Mouse (Mus musculus) MEL (cell line): ENCODE data around the gene Casp14. TPM values are rescaled to one million over a fixed set of nuclear protein-coding genes. Genes with fewer than 3 reads are reported as not detected.

ENCODE experiments used
- DNase-seq: peaks from one replicate; pipeline ENCODE4 v3.0.0; 2011; ENCODE audit warnings: low read depth, low spot score
- H3K27ac ChIP-seq: 2 replicates; pipeline ENCODE4 v1.5.1; 2012; ENCODE audit warnings: low read depth, mild to moderate bottlenecking, control low read depth, low read length, moderate library complexity; ENCODE audit not compliant: control insufficient read depth
- H3K27me3 ChIP-seq, 2 experiments: fragments of 150-350 bp in 1 of 2; sonication (generic) in 1 of 2; 2 replicates each; pipeline ENCODE4 v1.6.1; 2012; ENCODE audit warnings: low read length in 2 of 2, mild to moderate bottlenecking in 2 of 2, improper control_type of control experiment in 1 of 2, moderate library complexity in 1 of 2; ENCODE audit not compliant: insufficient read depth in 2 of 2, control insufficient read depth in 1 of 2
- H3K36me3 ChIP-seq, 2 experiments: 2 replicates each; pipeline ENCODE4 v1.6.1; 2012 to 2014; ENCODE audit warnings: low read length in 2 of 2, improper control_type of control experiment in 1 of 2, inconsistent platforms in 1 of 2, mild to moderate bottlenecking in 1 of 2; ENCODE audit not compliant: insufficient read depth in 2 of 2, control insufficient read depth in 1 of 2
- H3K4me1 ChIP-seq, 2 experiments: fragments of 150-350 bp in 1 of 2; sonication (generic) in 1 of 2; 2 replicates each; pipeline ENCODE4 v1.6.1; 2012; ENCODE audit warnings: low read length in 2 of 2, improper control_type of control experiment in 1 of 2, mild to moderate bottlenecking in 1 of 2; ENCODE audit not compliant: insufficient read depth in 2 of 2, control insufficient read depth in 1 of 2
- H3K4me3 ChIP-seq, 2 experiments: fragments of 150-350 bp in 1 of 2; sonication (generic) in 1 of 2; 2 replicates each; pipeline ENCODE4 v1.5.1; 2012; ENCODE audit warnings: low read depth in 2 of 2, low read length in 2 of 2, mild to moderate bottlenecking in 2 of 2, moderate library complexity in 2 of 2, control low read depth in 1 of 2, improper control_type of control experiment in 1 of 2; ENCODE audit not compliant: control insufficient read depth in 1 of 2, insufficient read depth in 1 of 2
- H3K79me2 ChIP-seq: 2 replicates; pipeline ENCODE4 v1.6.1; 2012; ENCODE audit warnings: mild to moderate bottlenecking, low read length, moderate library complexity; ENCODE audit not compliant: control insufficient read depth, poor library complexity, insufficient read depth
- H3K9ac ChIP-seq: 2 replicates; pipeline ENCODE4 v1.6.1; 2012; ENCODE audit warnings: low read depth, mild to moderate bottlenecking, control low read depth, low read length, moderate library complexity; ENCODE audit not compliant: control insufficient read depth, poor library complexity, severe bottlenecking
- H3K9me3 ChIP-seq: fragments of 150-350 bp; sonication (generic); replicated peaks from 2 replicates; pipeline ENCODE4 v1.6.1; 2012; ENCODE audit warnings: mild to moderate bottlenecking, low read length, improper control_type of control experiment, moderate library complexity; ENCODE audit not compliant: insufficient read depth
- BHLHE40 ChIP-seq: IDR thresholded peaks from 2 replicates; pipeline ENCODE4 v1.6.1; 2012; ENCODE audit warnings: low read depth, mild to moderate bottlenecking, inconsistent platforms, low read length, improper control_type of control experiment, borderline replicate concordance
- CHD1 ChIP-seq: IDR thresholded peaks from 2 replicates; pipeline ENCODE4 v1.6.1; 2012; ENCODE audit warnings: low read depth, mild to moderate bottlenecking, inconsistent platforms, low read length, improper control_type of control experiment
- CTCF ChIP-seq, 3 experiments: IDR thresholded peaks in 2 of 3; conservative IDR thresholded peaks in 1 of 3; 2 replicates each; pipeline ENCODE4 v1.5.1; 2011 to 2012; ENCODE audit warnings: low read length in 3 of 3, low read depth in 2 of 3, mild to moderate bottlenecking in 2 of 3, improper control_type of control experiment in 1 of 3, inconsistent platforms in 1 of 3, mixed read lengths in 1 of 3, moderate library complexity in 1 of 3; ENCODE audit not compliant: control insufficient read depth in 1 of 3, insufficient read depth in 1 of 3, poor library complexity in 1 of 3, severe bottlenecking in 1 of 3
- ELF1 ChIP-seq: IDR thresholded peaks from 2 replicates; pipeline ENCODE4 v1.6.1; 2014; ENCODE audit warnings: low read depth, mild to moderate bottlenecking, inconsistent platforms, low read length, improper control_type of control experiment, moderate library complexity
- ETS1 ChIP-seq: IDR thresholded peaks from 2 replicates; pipeline ENCODE4 v1.6.1; 2012; ENCODE audit warnings: low read depth, mild to moderate bottlenecking, inconsistent platforms, low read length, improper control_type of control experiment, moderate library complexity
- JUND ChIP-seq: IDR thresholded peaks from 2 replicates; pipeline ENCODE4 v1.6.1; 2011; ENCODE audit warnings: low read depth, mild to moderate bottlenecking, improper control_type of control experiment, low read length
- MAFK ChIP-seq: IDR thresholded peaks from 2 replicates; pipeline ENCODE4 v1.6.1; 2011; ENCODE audit warnings: low read depth, mild to moderate bottlenecking, low read length, improper control_type of control experiment, borderline replicate concordance
- MAX ChIP-seq: IDR thresholded peaks from 2 replicates; pipeline ENCODE4 v1.6.1; 2011; ENCODE audit warnings: low read length, improper control_type of control experiment
- MAZ ChIP-seq: IDR thresholded peaks from 2 replicates; pipeline ENCODE4 v1.6.1; 2012; ENCODE audit warnings: low read depth, mild to moderate bottlenecking, inconsistent platforms, low read length, improper control_type of control experiment
- MEF2A ChIP-seq: IDR thresholded peaks from 2 replicates; pipeline ENCODE4 v1.6.1; 2014; ENCODE audit warnings: low read depth, mild to moderate bottlenecking, inconsistent platforms, low read length, improper control_type of control experiment; ENCODE audit not compliant: poor library complexity, insufficient replicate concordance, severe bottlenecking; ENCODE audit errors: extremely low read depth
- MYB ChIP-seq: IDR thresholded peaks from 2 replicates; pipeline ENCODE4 v1.6.1; 2011; ENCODE audit warnings: mild to moderate bottlenecking, low read depth, low read length, improper control_type of control experiment
- MYC ChIP-seq: IDR thresholded peaks from 2 replicates; pipeline ENCODE4 v1.6.1; 2011; ENCODE audit warnings: low read depth, mild to moderate bottlenecking, low read length, improper control_type of control experiment, moderate library complexity
- NELFE ChIP-seq: IDR thresholded peaks from 2 replicates; pipeline ENCODE4 v1.6.1; 2011; ENCODE audit warnings: low read depth, low read length, improper control_type of control experiment
- POLR2A ChIP-seq, 2 experiments: IDR thresholded peaks; 2 replicates each; pipeline ENCODE4 v1.6.1; 2011 to 2012; ENCODE audit warnings: low read length in 2 of 2, mild to moderate bottlenecking in 2 of 2, control low read depth in 1 of 2, improper control_type of control experiment in 1 of 2, low read depth in 1 of 2, moderate library complexity in 1 of 2; ENCODE audit not compliant: control insufficient read depth in 1 of 2, insufficient read depth in 1 of 2, poor library complexity in 1 of 2
- POLR2AphosphoS2 ChIP-seq: IDR thresholded peaks from 2 replicates; pipeline ENCODE4 v1.6.1; 2011; ENCODE audit warnings: low read length, improper control_type of control experiment
- POLR2AphosphoS5 ChIP-seq: IDR thresholded peaks from 2 replicates; pipeline ENCODE4 v1.6.1; 2012; ENCODE audit warnings: low read depth, borderline replicate concordance, mild to moderate bottlenecking, inconsistent platforms, low read length, moderate library complexity, mixed read lengths
- SIN3A ChIP-seq: IDR thresholded peaks from 2 replicates; pipeline ENCODE4 v1.6.1; 2012; ENCODE audit warnings: low read length, improper control_type of control experiment, inconsistent platforms
- TAL1 ChIP-seq: IDR thresholded peaks from 2 replicates; pipeline ENCODE4 v1.6.1; 2012; ENCODE audit warnings: mild to moderate bottlenecking, inconsistent platforms, low read length, moderate library complexity, mixed read lengths
- UBTF ChIP-seq: IDR thresholded peaks from 2 replicates; pipeline ENCODE4 v1.6.1; 2012; ENCODE audit warnings: low read depth, mild to moderate bottlenecking, inconsistent platforms, low read length, improper control_type of control experiment, moderate library complexity, borderline replicate concordance; ENCODE audit not compliant: insufficient read depth
- ZKSCAN1 ChIP-seq: IDR thresholded peaks from 2 replicates; pipeline ENCODE4 v1.6.1; 2012; ENCODE audit warnings: low read depth, mild to moderate bottlenecking, inconsistent platforms, low read length, improper control_type of control experiment, moderate library complexity
- ZMIZ1 ChIP-seq: IDR thresholded peaks from 2 replicates; pipeline ENCODE4 v1.6.1; 2012; ENCODE audit warnings: low read depth, mild to moderate bottlenecking, inconsistent platforms, low read length, improper control_type of control experiment, moderate library complexity
- ZNF384 ChIP-seq: IDR thresholded peaks from 2 replicates; pipeline ENCODE4 v1.6.1; 2012; ENCODE audit warnings: low read depth, mild to moderate bottlenecking, inconsistent platforms, low read length, improper control_type of control experiment
- polyA plus RNA-seq, 2 experiments: library from polyadenylated mRNA; stranded (reverse) in 1 of 2; unstranded in 1 of 2; fragments of >175 nt in 1 of 2; fragments of >200 nt in 1 of 2; gene quantifications; 2 replicates each; pipeline versions ENCODE4 v1.2.1 to v1.2.4; 2012; ENCODE audit warnings: low replicate concordance in 2 of 2, low read depth in 1 of 2; ENCODE audit not compliant: insufficient read length in 2 of 2, insufficient read depth in 1 of 2, missing spikeins in 1 of 2
- total RNA-seq: library from RNA; depleted of rRNA; stranded (reverse); fragments of 300-350 nt; gene quantifications from 2 replicates; pipeline ENCODE4 v1.2.3, GENCODE M21; 2012

The Casp14 gene
- total and polyA plus RNA-seq, 3 experiments, result not detected

GRCm38 (mm10) chr10:78716231-78716630 lies 1.9 kb downstream of the Casp14 start:
- Histone ChIP-seq H3K36me3 (no peaks in the 10 kb centered on the region), H3K9me3 (no peaks in the 10 kb centered on the region), H3K79me2 (no peaks in the 10 kb centered on the region), H3K27ac (no peak overlapping the region), H3K27me3 (no peaks in the 10 kb centered on the region), H3K4me1 (no peaks in the 10 kb centered on the region), H3K9ac (no peak overlapping the region), H3K4me3 (no peak overlapping the region)
- no peak for DNase-seq
- TF ChIP-seq MYB, result no peak
- no peak for TF ChIP-seq MAX
- no peak for TF ChIP-seq ZKSCAN1
- TF ChIP-seq TAL1, result no peak
- no peak for TF ChIP-seq MEF2A
- no peak for TF ChIP-seq JUND

GRCm38 (mm10) chr10:78715156-78715555 lies 2.9 kb downstream of the Casp14 start:
- DNase-seq, result no peak
- Histone ChIP-seq H3K27ac (no peak overlapping the region), H3K36me3 (no peaks in the 10 kb centered on the region), H3K9me3 (no peaks in the 10 kb centered on the region), H3K27me3 (no peaks in the 10 kb centered on the region), H3K4me3 (no peak overlapping the region), H3K4me1 (no peaks in the 10 kb centered on the region), H3K79me2 (no peaks in the 10 kb centered on the region), H3K9ac (no peak overlapping the region)
- no peak for TF ChIP-seq ZKSCAN1
- TF ChIP-seq UBTF, result no peak
- no peak for TF ChIP-seq CHD1
- TF ChIP-seq MAX, result no peak
- no peak for TF ChIP-seq POLR2A (IDR thresholded peaks at IDR 0.05; ENCODE audit: control insufficient read depth in 1 of 2, insufficient read depth in 1 of 2, low read depth in 1 of 2, low read length in 2 of 2, poor library complexity in 1 of 2)
- no peak for TF ChIP-seq ETS1
- no peak for TF ChIP-seq CTCF (IDR thresholded peaks at IDR 0.05 in 2 of 3, conservative IDR thresholded peaks at IDR 0.05 in 1 of 3; ENCODE audit: control insufficient read depth in 1 of 3, insufficient read depth in 1 of 3, low read depth in 2 of 3, low read length in 3 of 3, poor library complexity in 1 of 3, severe bottlenecking in 1 of 3)
- TF ChIP-seq NELFE, result no peak
- TF ChIP-seq SIN3A, result no peak
- no peak for TF ChIP-seq BHLHE40
- TF ChIP-seq MYC, result no peak
- no peak for TF ChIP-seq ZMIZ1
- no peak for TF ChIP-seq ZNF384
- TF ChIP-seq MAFK, result no peak
- TF ChIP-seq MAZ, result no peak
- TF ChIP-seq POLR2AphosphoS5, result no peak
- TF ChIP-seq POLR2AphosphoS2, result no peak
- TF ChIP-seq ELF1, result no peak
- TF ChIP-seq, all 39 proteins: peak for 0
